Mouse (Mus musculus) intestine, embryonic 16.5 days (tissue): Measurements from ENCODE around the gene Smim4. TPM values are rescaled to one million over a fixed set of nuclear protein-coding genes. Genes with fewer than 3 reads are reported as not detected.

Experiments
- ATAC-seq: fragments of 200-750 bp; cut with Nextera tagmentation; 2 replicates; pipeline ENCODE4 v1.8.0; 2017; ENCODE audit warnings: moderate TSS enrichment, moderate library complexity
- H3K27ac ChIP-seq: fragments of 300-500 bp; sonication (generic); 2 replicates; pipeline ENCODE4 v1.5.1; 2014; ENCODE audit warnings: mild to moderate bottlenecking, low read length
- H3K27me3 ChIP-seq: fragments of 300-500 bp; sonication (generic); replicated peaks from 2 replicates; pipeline ENCODE4 v1.6.1; 2014; ENCODE audit warnings: low read length, control low read depth, mixed read lengths; ENCODE audit not compliant: control insufficient read depth, insufficient read depth
- H3K36me3 ChIP-seq: fragments of 300-500 bp; sonication (generic); 2 replicates; pipeline ENCODE4 v1.6.1; 2014; ENCODE audit warnings: low read length, control low read depth; ENCODE audit not compliant: control insufficient read depth, insufficient read depth
- H3K4me1 ChIP-seq: fragments of 300-500 bp; sonication (generic); 2 replicates; pipeline ENCODE4 v1.6.1; 2014; ENCODE audit warnings: low read length, control low read depth, mixed read lengths; ENCODE audit not compliant: control insufficient read depth, insufficient read depth
- H3K4me2 ChIP-seq: fragments of 300-500 bp; sonication (generic); 2 replicates; pipeline ENCODE4 v1.6.1; 2014; ENCODE audit warnings: low read depth, low read length, control low read depth
- H3K4me3 ChIP-seq: fragments of 300-500 bp; sonication (generic); 2 replicates; pipeline ENCODE4 v1.5.1; 2014; ENCODE audit warnings: mild to moderate bottlenecking, low read length
- H3K9ac ChIP-seq: fragments of 300-500 bp; sonication (generic); 2 replicates; pipeline ENCODE4 v1.6.1; 2014; ENCODE audit warnings: low read depth, low read length
- H3K9me3 ChIP-seq: fragments of 300-500 bp; sonication (generic); 2 replicates; pipeline ENCODE4 v1.6.1; 2016; ENCODE audit warnings: low read length, control low read depth; ENCODE audit not compliant: control insufficient read depth
- WGBS: fragments of 180-500 bp; shearing (Covaris S2); extraction: QIAGEN DNeasy Blood & Tissue Kit; methylation state at CpG from one replicate; pipeline ENCODE4 v1.1.7; 2014; 5-methylcytosine and 5-hydroxymethylcytosine counted together
- polyA plus RNA-seq: library from polyadenylated mRNA; unstranded; fragments of >200 nt; fragmentation: Nextera tagmentation; extraction: Ambion mirVana; gene quantifications from 2 replicates; pipeline ENCODE4 v1.2.1, GENCODE M21; 2015

The Smim4 gene
- polyA plus RNA-seq, 1 experiment from 2014 or later = 92.2 TPM

DNA sequence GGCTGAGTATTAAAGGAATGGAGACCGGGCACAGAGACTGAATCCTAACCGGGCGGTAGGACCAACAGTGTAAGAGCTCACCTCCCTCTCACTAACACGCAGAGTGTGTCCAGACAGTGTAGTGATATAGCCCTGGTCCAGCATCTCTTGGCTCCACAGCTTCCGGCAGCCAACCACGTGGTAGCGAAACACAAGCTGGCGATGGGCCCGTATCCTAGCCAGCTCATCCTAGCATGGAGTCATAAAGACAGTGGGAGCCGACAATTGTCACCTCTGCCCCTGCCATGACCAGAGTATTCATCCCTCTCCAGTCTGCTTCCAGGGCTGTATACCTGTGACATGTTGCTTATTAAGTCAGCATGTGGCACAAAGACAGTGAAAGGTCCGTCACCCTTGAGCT lies 16.9 kb upstream of the Smim4 start:
- no peaks in the 10 kb centered on the region for H3K9me3 ChIP-seq
- no peaks in the 10 kb centered on the region for H3K4me1 ChIP-seq
- no peaks in the 10 kb centered on the region for H3K27me3 ChIP-seq
- H3K27ac ChIP-seq = no peak overlapping the region
- 88% methylated on average over 11 of the region's 11 CpGs for WGBS
- H3K36me3 ChIP-seq = peaks cover 7% of the 10 kb centered on the region; the same call in 1 of the 2 replicates
- H3K9ac ChIP-seq = no peak overlapping the region
- H3K4me3 ChIP-seq = no peak overlapping the region
- no peak for ATAC-seq
- no peak overlapping the region for H3K4me2 ChIP-seq

DNA sequence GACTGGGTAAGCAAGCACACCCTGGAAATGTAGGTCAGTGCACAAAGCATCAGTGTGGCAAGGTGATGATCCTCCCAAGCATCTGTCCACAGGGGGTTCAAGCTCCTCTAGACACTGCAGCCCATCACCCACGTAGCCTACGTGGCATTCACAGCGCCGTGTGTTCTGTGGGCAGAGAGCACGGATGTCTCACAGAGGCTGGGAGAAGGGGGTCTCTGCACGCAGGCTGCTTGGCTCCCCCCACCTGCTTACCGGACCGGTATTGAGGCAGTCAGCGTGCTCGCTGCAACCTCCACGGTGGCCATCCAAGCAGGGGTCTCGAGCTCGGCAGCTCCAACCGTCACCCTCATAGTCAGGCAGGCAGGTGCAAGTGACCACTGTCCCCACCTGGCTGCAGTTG lies 12.3 kb upstream of the Smim4 start:
- no peak overlapping the region for H3K9ac ChIP-seq
- no peak overlapping the region for H3K4me2 ChIP-seq
- 95% methylated on average over 14 of the region's 14 CpGs for WGBS
- H3K4me1 ChIP-seq = no peaks in the 10 kb centered on the region
- H3K4me3 ChIP-seq = no peak overlapping the region
- no peak for ATAC-seq
- no peaks in the 10 kb centered on the region for H3K9me3 ChIP-seq
- H3K36me3 ChIP-seq = peaks cover 35% of the 10 kb centered on the region
- H3K27ac ChIP-seq = no peak overlapping the region
- H3K27me3 ChIP-seq = no peaks in the 10 kb centered on the region

DNA sequence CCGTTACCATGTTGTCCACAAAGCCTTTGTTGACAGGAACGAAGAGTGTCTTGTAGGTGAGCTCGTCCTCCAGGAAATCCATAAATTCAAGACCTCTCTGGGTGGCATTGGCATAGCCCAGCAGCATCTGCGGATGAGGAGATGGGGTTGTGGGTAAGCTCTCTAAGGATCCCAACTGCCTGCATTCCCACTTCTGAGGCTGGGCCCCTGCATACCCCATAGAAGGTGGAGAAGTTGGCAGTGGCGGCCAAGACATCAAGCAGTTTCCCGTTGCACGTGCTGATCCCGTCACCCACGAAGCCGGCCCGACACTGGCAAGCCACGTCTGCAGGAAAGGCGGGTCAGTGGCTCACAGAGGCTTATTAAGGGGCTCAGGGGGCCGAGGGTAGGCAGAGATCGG lies 11.4 kb upstream of the Smim4 start:
- H3K36me3 ChIP-seq = peaks cover 41% of the 10 kb centered on the region

DNA sequence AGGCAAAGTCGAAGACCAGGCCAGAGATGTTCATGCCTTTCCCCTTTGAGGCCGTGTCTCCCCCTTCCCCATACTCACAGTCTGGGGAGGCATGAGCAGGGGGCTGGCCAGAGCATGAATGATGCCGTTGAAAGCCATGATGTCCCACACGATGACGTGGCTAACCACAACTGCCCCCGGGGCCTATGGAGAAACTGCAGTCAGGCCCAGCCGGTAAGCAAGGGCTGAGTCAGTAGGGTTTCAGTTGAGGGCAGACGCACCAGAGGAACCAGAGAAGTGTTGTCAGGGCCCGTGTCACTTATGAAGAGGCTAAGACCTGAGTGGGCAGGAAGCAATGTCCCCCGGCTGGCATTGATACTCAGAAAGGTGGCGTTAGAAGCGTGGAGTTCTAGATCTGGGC lies 10.9 kb upstream of the Smim4 start:
- 90% methylated on average over 12 of the region's 12 CpGs for WGBS

More for the DNA sequence above, 11.4 kb upstream of the Smim4 start:
- Histone ChIP-seq H3K27me3 (no peaks in the 10 kb centered on the region), H3K4me1 (no peaks in the 10 kb centered on the region), H3K9ac (no peak overlapping the region), H3K9me3 (no peaks in the 10 kb centered on the region), H3K4me2 (no peak overlapping the region), H3K4me3 (no peak overlapping the region), H3K27ac (no peak overlapping the region)
- 90% methylated on average over 15 of the region's 15 CpGs for WGBS
- no peak for ATAC-seq

DNA sequence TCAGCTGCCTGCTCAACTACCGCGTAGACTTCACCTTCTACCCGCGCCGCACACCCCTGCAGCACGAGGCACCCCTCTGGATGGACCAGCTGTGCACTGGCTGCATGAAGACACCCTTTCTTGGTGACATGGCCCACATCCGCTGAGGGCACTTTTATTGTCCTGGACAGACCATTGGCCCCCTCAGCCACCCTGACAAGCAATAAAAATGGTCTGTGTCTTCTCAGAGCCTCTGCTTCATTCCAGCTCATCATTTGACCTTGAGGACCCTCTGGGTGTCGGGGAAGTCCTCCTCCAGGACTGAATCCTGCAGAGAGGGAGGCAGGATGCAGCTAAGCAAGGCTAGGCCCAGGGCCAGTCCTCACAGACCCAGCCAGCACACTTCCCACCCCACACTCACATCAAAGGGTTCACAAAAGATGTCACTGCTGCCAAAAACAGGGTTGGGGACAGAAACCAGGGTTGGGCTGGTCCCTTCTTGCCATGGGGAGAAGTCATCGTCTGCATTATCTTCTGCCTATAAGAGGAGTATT lies 10.2 kb upstream of the Smim4 start:
- no peaks in the 10 kb centered on the region for H3K9me3 ChIP-seq
- WGBS = 89% methylated on average over 9 of the region's 9 CpGs

More for the DNA sequence above, 10.9 kb upstream of the Smim4 start:
- Histone ChIP-seq H3K4me2 (no peak overlapping the region), H3K9me3 (no peaks in the 10 kb centered on the region), H3K4me3 (no peak overlapping the region), H3K27me3 (no peaks in the 10 kb centered on the region), H3K9ac (no peak overlapping the region), H3K4me1 (no peaks in the 10 kb centered on the region), H3K27ac (no peak overlapping the region), H3K36me3 (peaks cover 41% of the 10 kb centered on the region)
- no peak for ATAC-seq

DNA sequence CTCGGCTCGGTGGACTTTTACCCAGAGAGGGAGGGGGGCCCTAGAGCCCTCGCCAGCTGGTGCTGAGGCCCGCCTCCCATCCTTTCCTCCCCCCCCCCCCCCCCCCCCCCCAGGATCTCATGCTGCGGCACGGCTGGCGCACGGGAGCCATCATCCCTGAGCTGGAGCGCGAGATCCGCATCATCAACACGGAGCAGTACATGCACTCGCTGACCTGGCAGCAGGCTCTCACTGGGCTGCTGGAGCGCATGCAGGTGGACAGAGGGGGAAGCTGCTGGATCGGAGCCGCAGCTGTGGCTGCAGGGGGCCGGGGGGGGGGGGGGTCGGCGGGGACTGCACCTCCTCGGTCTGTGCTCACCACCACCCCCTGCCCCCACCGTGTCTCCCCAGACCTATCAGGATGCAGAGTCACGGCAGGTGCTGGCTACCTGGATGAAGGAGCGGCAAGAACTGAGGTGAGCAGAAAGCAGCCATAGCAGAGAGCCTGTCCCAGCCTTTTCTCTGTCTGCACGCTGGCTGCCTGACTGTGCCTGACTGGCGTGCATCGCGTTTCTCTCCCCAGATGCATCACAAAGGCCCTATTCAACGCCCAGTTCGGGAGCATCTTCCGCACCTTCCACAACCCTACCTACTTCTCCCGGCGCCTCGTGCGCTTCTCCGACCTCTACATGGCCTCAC lies 9.6 kb upstream of the Smim4 start:
- Histone ChIP-seq H3K9me3 (no peaks in the 10 kb centered on the region), H3K27me3 (no peaks in the 10 kb centered on the region), H3K27ac (no peak overlapping the region), H3K4me3 (no peak overlapping the region), H3K4me2 (no peak overlapping the region), H3K4me1 (peaks cover 6% of the 10 kb centered on the region), H3K9ac (no peak overlapping the region), H3K36me3 (peaks cover 41% of the 10 kb centered on the region)
- WGBS = 87% methylated on average over 24 of the region's 35 CpGs
- no peak for ATAC-seq

More for the DNA sequence above, 10.2 kb upstream of the Smim4 start:
- H3K4me1 ChIP-seq = no peaks in the 10 kb centered on the region
- no peak overlapping the region for H3K4me3 ChIP-seq
- H3K27me3 ChIP-seq = no peaks in the 10 kb centered on the region
- H3K27ac ChIP-seq = no peak overlapping the region
- H3K9ac ChIP-seq = no peak overlapping the region
- no peak overlapping the region for H3K4me2 ChIP-seq
- H3K36me3 ChIP-seq = peaks cover 41% of the 10 kb centered on the region
- no peak for ATAC-seq

DNA sequence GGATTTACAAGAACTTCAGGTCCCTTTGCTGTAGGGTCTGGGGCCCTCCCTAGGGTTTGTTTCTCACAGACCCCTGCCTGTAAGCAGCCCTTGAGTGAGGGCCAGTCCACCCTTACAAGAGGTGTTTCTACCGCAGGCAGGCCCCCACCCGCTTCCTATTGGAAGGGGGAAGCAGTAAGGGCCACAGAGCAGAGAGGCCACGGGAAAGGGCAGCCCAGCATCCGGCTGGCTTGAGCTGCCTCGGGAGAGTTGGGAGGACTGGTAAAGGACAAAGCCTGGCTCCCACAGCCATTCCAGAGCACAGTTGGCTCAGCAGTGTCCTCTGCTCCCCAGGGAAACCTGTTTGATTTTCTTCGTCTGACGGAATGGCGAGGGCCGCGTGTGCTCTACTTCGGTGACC lies 9.0 kb upstream of the Smim4 start:
- ATAC-seq = no peak

DNA sequence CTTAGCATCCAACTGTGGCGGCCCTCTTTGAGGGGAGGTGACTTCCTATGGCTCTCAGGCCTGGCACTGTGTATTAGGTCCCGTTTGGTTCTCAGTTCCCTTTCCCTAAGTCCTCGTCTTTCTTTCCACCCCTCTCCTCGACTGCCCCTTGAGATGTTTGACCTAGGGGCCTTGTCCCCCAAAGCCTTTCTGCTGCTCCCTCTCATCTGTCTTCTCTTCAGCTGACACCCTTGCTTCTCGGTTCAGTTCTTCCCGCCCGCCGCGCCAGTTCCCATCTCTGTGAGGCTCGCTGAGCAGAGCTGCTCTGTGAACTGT lies 8.5 kb upstream of the Smim4 start:
- Histone ChIP-seq H3K4me2 (no peak overlapping the region), H3K9ac (no peak overlapping the region), H3K4me3 (no peak overlapping the region), H3K27ac (no peak overlapping the region), H3K4me1 (peaks cover 16% of the 10 kb centered on the region), H3K9me3 (no peaks in the 10 kb centered on the region), H3K36me3 (peaks cover 37% of the 10 kb centered on the region), H3K27me3 (no peaks in the 10 kb centered on the region)
- 87% methylated on average over 10 of the region's 10 CpGs for WGBS
- no peak for ATAC-seq

More for the DNA sequence above, 9.0 kb upstream of the Smim4 start:
- H3K4me1 ChIP-seq = peaks cover 11% of the 10 kb centered on the region
- no peaks in the 10 kb centered on the region for H3K27me3 ChIP-seq
- WGBS = 77% methylated on average over 11 of the region's 11 CpGs
- no peak overlapping the region for H3K4me3 ChIP-seq
- H3K9ac ChIP-seq = no peak overlapping the region
- peaks cover 38% of the 10 kb centered on the region for H3K36me3 ChIP-seq
- no peak overlapping the region for H3K27ac ChIP-seq
- no peaks in the 10 kb centered on the region for H3K9me3 ChIP-seq
- no peak overlapping the region for H3K4me2 ChIP-seq

DNA sequence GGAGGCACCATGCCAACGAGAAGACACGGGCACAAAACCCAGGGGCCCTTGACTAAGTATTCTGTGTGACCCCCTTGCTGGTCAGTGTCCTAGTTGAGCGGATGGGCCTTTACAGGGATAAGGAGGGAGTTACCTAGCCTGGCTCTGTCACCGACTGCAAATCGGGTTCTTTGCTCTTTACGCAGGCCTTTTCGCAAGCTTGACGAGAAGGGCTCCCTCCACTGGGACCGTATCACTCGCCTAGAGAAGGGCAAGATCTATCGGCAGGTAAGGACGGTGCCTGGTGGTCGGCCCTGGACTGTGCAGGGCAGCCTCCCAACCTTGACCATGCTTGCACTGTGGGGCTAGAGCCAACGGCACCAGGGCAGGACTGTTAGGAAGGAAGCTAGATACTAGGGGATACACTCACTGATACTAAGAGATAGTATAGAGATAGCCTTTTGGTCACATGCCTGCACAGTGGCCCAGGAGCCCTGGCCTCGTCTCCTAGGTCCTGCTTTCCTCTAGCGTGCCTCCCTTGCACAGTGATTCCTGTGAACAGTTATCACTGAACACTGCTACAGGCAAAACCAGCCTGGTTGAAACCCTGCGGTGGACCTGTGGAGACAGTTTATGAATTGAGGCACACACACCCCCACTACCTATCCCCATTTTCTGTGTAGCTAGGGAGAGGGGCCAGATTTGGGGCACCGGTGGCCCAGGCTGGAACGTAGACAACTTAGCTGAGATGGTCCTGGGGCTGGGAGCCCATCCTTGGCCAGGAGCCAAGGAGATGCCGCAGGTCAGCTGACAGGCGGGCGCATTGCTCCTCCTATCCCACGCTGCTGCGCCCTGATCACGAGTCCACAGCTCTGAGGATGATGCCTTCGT lies 7.9 kb upstream of the Smim4 start:
- Histone ChIP-seq H3K27ac (no peak overlapping the region), H3K9me3 (no peaks in the 10 kb centered on the region), H3K36me3 (peaks cover 34% of the 10 kb centered on the region), H3K27me3 (no peaks in the 10 kb centered on the region), H3K9ac (no peak overlapping the region), H3K4me3 (no peak overlapping the region), H3K4me2 (no peak overlapping the region), H3K4me1 (peaks cover 22% of the 10 kb centered on the region)
- ATAC-seq = no peak
- 90% methylated on average over 26 of the region's 26 CpGs for WGBS
